Mouse (Mus musculus): ENCODE results near the gene Bcl2l1. TPM values are rescaled to one million over a fixed set of nuclear protein-coding genes. Genes with fewer than 3 reads are reported as not detected.
A peak's percentile ranks its signal among the peaks of the same experiment; 100 is the strongest.

Gene Bcl2l1
- total RNA-seq, 1 experiment from 2014 or later: 64.3 TPM

DNA sequence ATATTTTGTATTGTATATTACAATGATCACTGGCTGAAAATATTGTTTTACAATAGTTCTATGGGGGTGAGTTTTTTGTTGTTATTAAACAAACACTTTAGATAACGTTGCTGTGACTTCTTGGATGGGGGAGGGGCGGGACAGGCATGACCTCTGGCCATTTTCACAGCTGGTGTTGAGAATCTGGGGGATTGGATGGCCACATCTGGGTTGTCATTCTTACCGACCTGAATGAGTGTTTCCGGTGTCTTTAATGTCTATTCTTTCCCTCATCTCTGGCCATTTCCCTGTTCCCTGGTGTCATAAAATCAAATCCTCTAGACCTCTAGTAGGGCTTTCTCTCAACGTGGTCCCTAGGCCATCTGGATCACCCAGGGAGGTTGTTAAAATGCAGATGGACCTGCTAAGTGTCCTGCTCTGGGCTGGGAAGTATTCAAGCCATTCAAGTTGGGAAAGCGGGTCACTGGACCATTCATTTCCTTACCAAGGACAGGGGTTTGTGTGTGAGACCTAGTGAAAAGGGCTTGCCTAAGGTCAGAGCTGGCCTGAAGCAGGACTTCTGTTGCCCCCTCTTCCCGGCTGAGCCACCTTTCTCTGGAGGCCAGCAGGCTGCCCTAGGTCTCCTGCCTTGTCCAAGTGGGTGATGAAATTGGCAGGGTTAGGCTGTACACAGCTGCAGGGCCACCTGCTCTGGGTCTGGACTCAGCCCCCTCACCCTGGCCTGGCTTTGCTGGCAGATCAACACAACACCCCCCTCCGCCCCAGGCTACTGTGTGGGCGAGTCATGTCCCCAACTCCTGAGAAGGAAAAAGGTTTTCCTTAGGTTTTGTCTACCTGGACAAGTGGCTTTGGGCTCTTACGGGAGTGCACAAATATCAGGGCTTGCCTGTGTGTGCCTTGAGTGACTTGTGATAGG is 94.0 kb downstream of the Bcl2l1 start:
- DNase-seq: peak; percentile 66

GRCm38 (mm10) chr2:152736748-152737147 is 94.8 kb downstream of the Bcl2l1 start:
- DNase-seq: peak; percentile 54

GRCm38 (mm10) chr2:152736090-152736601 is 95.4 kb downstream of the Bcl2l1 start, which contains the start of gene Id1:
TSS of gene Id1 (plus strand) at chr2:152736251.
- DNase-seq: peak; percentile 93

- peak; percentile 99 for DNase-seq
These were observed 96.5 kb downstream of the Bcl2l1 start for GRCm38 (mm10) chr2:152734984-152735383.

DNA sequence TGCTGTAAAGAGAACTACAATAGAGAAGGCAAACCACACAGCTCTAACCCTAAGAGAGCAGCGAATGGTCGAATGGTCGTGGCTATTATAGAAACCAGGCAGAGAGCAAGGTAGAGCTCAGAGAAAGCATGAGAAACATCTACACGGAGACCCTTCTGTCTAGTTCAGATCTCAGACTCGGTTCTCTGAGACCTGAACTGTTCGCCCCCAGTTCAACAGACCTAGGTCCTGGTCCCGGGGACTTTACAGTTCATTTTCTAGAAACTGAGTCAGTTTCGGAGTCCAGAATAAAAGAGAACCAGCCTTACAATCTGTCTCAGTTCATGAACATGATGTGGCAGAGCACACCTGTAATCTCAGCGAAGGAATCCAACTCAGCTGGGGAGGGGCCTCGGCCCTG is 97.0 kb downstream of the Bcl2l1 start:
- DNase-seq: no peak

DNA sequence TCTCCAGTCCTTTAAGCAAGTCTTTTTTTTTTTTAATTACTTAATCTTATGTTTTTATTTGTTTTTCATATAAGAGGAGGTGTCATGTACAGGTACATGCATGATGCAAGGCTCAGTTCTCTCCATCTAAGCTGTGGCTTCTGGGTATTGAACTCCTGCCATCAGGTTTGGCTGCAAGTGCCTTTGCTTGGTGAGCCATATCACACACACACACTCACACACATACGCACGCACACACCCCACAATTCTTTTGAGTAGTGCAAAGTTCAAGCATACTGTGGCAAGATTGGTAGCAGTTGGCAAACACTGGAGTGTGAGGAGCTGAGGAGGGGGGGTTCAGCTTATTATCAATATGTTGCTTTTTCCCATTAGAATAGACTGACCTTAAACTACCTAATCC is 98.3 kb downstream of the Bcl2l1 start:
- no peak for DNase-seq

Small RNA genes lying within 50 kb of the gene (microRNA-seq; reads per million reads assigned to microRNA genes)
- 0 reads per million in 2 experiments for gene Gm23802
- 0 to 0.38 reads per million in 2 experiments for gene Mir5622

Other genes starting within 250 kb of the Bcl2l1 start
- gene Defb45, start 232.3 kb downstream of the Bcl2l1 start, total RNA-seq (2021): not detected in 2 replicates
- gene Defb36, start 227.4 kb downstream of the Bcl2l1 start, total RNA-seq (2021): not detected in 2 replicates
- gene Defb25, start 208.7 kb downstream of the Bcl2l1 start, total RNA-seq (2021): 1.6 TPM in 1 of 2 replicates, not detected in the other
- gene Rem1, start 204.8 kb downstream of the Bcl2l1 start, total RNA-seq (2021): 8.3 and 9.8 TPM in 2 replicates
- 123 and 139 TPM in 2 replicates for gene H13, start 162.3 kb downstream of the Bcl2l1 start, total RNA-seq (2021)
- gene Mcts2, start 144.7 kb downstream of the Bcl2l1 start, total RNA-seq (2021): 26.6 and 28.0 TPM in 2 replicates
- gene Id1, start 95.5 kb downstream of the Bcl2l1 start, total RNA-seq (2021): 136 and 138 TPM in 2 replicates
- 6.3 and 7.7 TPM in 2 replicates for gene Cox4i2, start 77.6 kb downstream of the Bcl2l1 start, total RNA-seq (2021)
- gene Tpx2, start 16.2 kb upstream of the Bcl2l1 start, total RNA-seq (2021): 16.6 and 20.3 TPM in 2 replicates
- gene Mylk2, start 79.6 kb upstream of the Bcl2l1 start, total RNA-seq (2021): not detected in 2 replicates
- 3.6 and 6.1 TPM in 2 replicates for gene Foxs1, start 101.5 kb upstream of the Bcl2l1 start, total RNA-seq (2021)
- 2.8 and 4.4 TPM in 2 replicates for gene Dusp15, start 120.0 kb upstream of the Bcl2l1 start, total RNA-seq (2021)
- gene Ttll9, start 130.8 kb upstream of the Bcl2l1 start, total RNA-seq (2021): 0.48 and 1.1 TPM in 2 replicates
- 112 and 124 TPM in 2 replicates for gene Pdrg1, start 183.7 kb upstream of the Bcl2l1 start, total RNA-seq (2021)
- 0.93 and 1.3 TPM in 2 replicates for gene Xkr7, start 200.1 kb upstream of the Bcl2l1 start, total RNA-seq (2021)
- 15.3 and 21.3 TPM in 2 replicates for gene Ccm2l, start 234.2 kb upstream of the Bcl2l1 start, total RNA-seq (2021)